Mouse (Mus musculus) thymus, adult 2 months (tissue): ENCODE results near the gene Ephx3.

Experiments used
- CTCF ChIP-seq: fragments of 200-500 bp; IDR thresholded peaks from 2 replicates; pipeline ENCODE4 v1.5.1; 2012; ENCODE audit warnings: mild to moderate bottlenecking, control low read depth, low read length, moderate library complexity, borderline replicate concordance; ENCODE audit not compliant: control insufficient read depth, poor library complexity, insufficient read depth; ENCODE audit errors: extremely low read depth
- POLR2A ChIP-seq: fragments of 200-500 bp; IDR thresholded peaks from 2 replicates; pipeline ENCODE4 v1.6.1; 2012; ENCODE audit warnings: mild to moderate bottlenecking, low read length, control low read depth, moderate library complexity; ENCODE audit not compliant: control insufficient read depth, poor library complexity, insufficient read depth; ENCODE audit errors: extremely low read depth

DNA sequence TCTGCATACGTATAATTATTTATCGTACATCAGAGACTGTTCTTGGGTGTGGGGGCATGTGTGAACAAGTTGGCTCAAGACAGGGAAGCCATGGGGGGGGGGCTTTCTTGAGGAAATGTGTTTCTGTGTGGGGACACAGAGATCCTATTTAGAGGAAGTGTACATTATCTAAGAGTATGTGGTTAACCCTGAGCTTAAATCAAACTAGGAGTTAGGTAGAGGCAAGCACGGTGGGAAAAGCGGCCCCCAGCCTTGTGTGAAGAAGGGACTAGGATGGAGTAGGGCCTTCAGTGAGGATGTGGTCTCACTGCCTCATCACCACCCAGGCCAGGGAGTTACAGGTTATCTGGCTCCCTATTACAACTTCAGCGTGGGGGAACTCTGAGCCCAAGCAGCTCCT is 6.4 kb upstream of the Ephx3 start:
- no peak for TF ChIP-seq POLR2A
- TF ChIP-seq CTCF = no peak
